Mouse (Mus musculus): ENCODE data around the gene Pemt.

DNA sequence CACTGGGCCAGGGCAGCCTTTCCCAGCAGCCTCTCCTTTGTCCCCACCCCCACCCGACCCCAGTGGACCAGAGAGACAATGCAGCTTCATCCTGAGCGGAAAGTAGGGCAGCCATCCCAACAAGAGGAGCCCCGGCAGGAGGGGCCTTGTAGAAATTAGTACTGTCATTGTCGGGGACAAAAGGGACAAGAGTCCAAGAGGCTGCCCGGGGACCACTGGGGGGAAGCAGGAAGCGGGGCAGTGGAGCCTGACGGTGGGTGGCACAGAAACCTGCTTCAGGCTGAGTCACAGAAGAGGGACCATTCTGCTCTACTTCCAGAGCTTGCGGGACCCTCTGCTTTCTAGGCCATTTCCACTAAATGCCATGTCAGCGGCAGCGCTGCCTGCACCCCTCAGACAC lies 71.0 kb downstream of the Pemt start:
- TF ChIP-seq MAX (IDR thresholded peaks at IDR 0.05; ENCODE audit: low read depth) (no peak), POLR2A (IDR thresholded peaks at IDR 0.05; ENCODE audit: insufficient read length, low read depth) (no peak), USF1 (IDR thresholded peaks at IDR 0.05; ENCODE audit: low read depth) (no peak), E2F4 (IDR thresholded peaks at IDR 0.05; ENCODE audit: insufficient read depth) (no peak), CEBPB (IDR thresholded peaks at IDR 0.05; ENCODE audit: insufficient read depth, poor library complexity, severe bottlenecking) (no peak)
